Mouse (Mus musculus) MEL (cell line): ENCODE measurements around the gene Cyth3. TPM values are rescaled to one million over a fixed set of nuclear protein-coding genes. Genes with fewer than 3 reads are reported as not detected.

Experiments
- DNase-seq: peaks from one replicate; pipeline ENCODE4 v3.0.0; 2011; ENCODE audit warnings: low read depth, low spot score
- H3K27ac ChIP-seq: 2 replicates; pipeline ENCODE4 v1.5.1; 2012; ENCODE audit warnings: low read depth, mild to moderate bottlenecking, control low read depth, low read length, moderate library complexity; ENCODE audit not compliant: control insufficient read depth
- H3K27me3 ChIP-seq, 2 experiments: fragments of 150-350 bp in 1 of 2; sonication (generic) in 1 of 2; 2 replicates each; pipeline ENCODE4 v1.6.1; 2012; ENCODE audit warnings: low read length in 2 of 2, mild to moderate bottlenecking in 2 of 2, improper control_type of control experiment in 1 of 2, moderate library complexity in 1 of 2; ENCODE audit not compliant: insufficient read depth in 2 of 2, control insufficient read depth in 1 of 2
- H3K36me3 ChIP-seq, 2 experiments: 2 replicates each; pipeline ENCODE4 v1.6.1; 2012 to 2014; ENCODE audit warnings: low read length in 2 of 2, improper control_type of control experiment in 1 of 2, inconsistent platforms in 1 of 2, mild to moderate bottlenecking in 1 of 2; ENCODE audit not compliant: insufficient read depth in 2 of 2, control insufficient read depth in 1 of 2
- H3K4me1 ChIP-seq, 2 experiments: fragments of 150-350 bp in 1 of 2; sonication (generic) in 1 of 2; 2 replicates each; pipeline ENCODE4 v1.6.1; 2012; ENCODE audit warnings: low read length in 2 of 2, improper control_type of control experiment in 1 of 2, mild to moderate bottlenecking in 1 of 2; ENCODE audit not compliant: insufficient read depth in 2 of 2, control insufficient read depth in 1 of 2
- H3K4me3 ChIP-seq, 2 experiments: fragments of 150-350 bp in 1 of 2; sonication (generic) in 1 of 2; 2 replicates each; pipeline ENCODE4 v1.5.1; 2012; ENCODE audit warnings: low read depth in 2 of 2, low read length in 2 of 2, mild to moderate bottlenecking in 2 of 2, moderate library complexity in 2 of 2, control low read depth in 1 of 2, improper control_type of control experiment in 1 of 2; ENCODE audit not compliant: control insufficient read depth in 1 of 2, insufficient read depth in 1 of 2
- H3K79me2 ChIP-seq: 2 replicates; pipeline ENCODE4 v1.6.1; 2012; ENCODE audit warnings: mild to moderate bottlenecking, low read length, moderate library complexity; ENCODE audit not compliant: control insufficient read depth, poor library complexity, insufficient read depth
- H3K9ac ChIP-seq: 2 replicates; pipeline ENCODE4 v1.6.1; 2012; ENCODE audit warnings: low read depth, mild to moderate bottlenecking, control low read depth, low read length, moderate library complexity; ENCODE audit not compliant: control insufficient read depth, poor library complexity, severe bottlenecking
- H3K9me3 ChIP-seq: fragments of 150-350 bp; sonication (generic); replicated peaks from 2 replicates; pipeline ENCODE4 v1.6.1; 2012; ENCODE audit warnings: mild to moderate bottlenecking, low read length, improper control_type of control experiment, moderate library complexity; ENCODE audit not compliant: insufficient read depth
- BHLHE40 ChIP-seq: IDR thresholded peaks from 2 replicates; pipeline ENCODE4 v1.6.1; 2012; ENCODE audit warnings: low read depth, mild to moderate bottlenecking, inconsistent platforms, low read length, improper control_type of control experiment, borderline replicate concordance
- CHD1 ChIP-seq: IDR thresholded peaks from 2 replicates; pipeline ENCODE4 v1.6.1; 2012; ENCODE audit warnings: low read depth, mild to moderate bottlenecking, inconsistent platforms, low read length, improper control_type of control experiment
- CHD2 ChIP-seq: IDR thresholded peaks from 2 replicates; pipeline ENCODE4 v1.6.1; 2011; ENCODE audit warnings: low read length, improper control_type of control experiment
- GATA1 ChIP-seq: IDR thresholded peaks from 2 replicates; pipeline ENCODE4 v1.6.1; 2011; ENCODE audit warnings: low read depth, low read length, improper control_type of control experiment
- HCFC1 ChIP-seq: IDR thresholded peaks from 2 replicates; pipeline ENCODE4 v1.6.1; 2012; ENCODE audit warnings: low read depth, mild to moderate bottlenecking, inconsistent platforms, low read length, improper control_type of control experiment, moderate library complexity
- KAT2A ChIP-seq: conservative IDR thresholded peaks from 2 replicates; pipeline ENCODE4 v1.6.1; 2012; ENCODE audit warnings: low read depth, low read length, improper control_type of control experiment, inconsistent platforms
- MAZ ChIP-seq: IDR thresholded peaks from 2 replicates; pipeline ENCODE4 v1.6.1; 2012; ENCODE audit warnings: low read depth, mild to moderate bottlenecking, inconsistent platforms, low read length, improper control_type of control experiment
- NRF1 ChIP-seq: IDR thresholded peaks from 2 replicates; pipeline ENCODE4 v1.6.1; 2014; ENCODE audit warnings: low read depth, mild to moderate bottlenecking, inconsistent platforms, low read length, improper control_type of control experiment, moderate library complexity; ENCODE audit not compliant: poor library complexity, insufficient read depth, severe bottlenecking
- POLR2AphosphoS2 ChIP-seq: IDR thresholded peaks from 2 replicates; pipeline ENCODE4 v1.6.1; 2011; ENCODE audit warnings: low read length, improper control_type of control experiment
- POLR2AphosphoS5 ChIP-seq: IDR thresholded peaks from 2 replicates; pipeline ENCODE4 v1.6.1; 2012; ENCODE audit warnings: low read depth, borderline replicate concordance, mild to moderate bottlenecking, inconsistent platforms, low read length, moderate library complexity, mixed read lengths
- RAD21 ChIP-seq: IDR thresholded peaks from 2 replicates; pipeline ENCODE4 v1.6.1; 2011; ENCODE audit warnings: mild to moderate bottlenecking, low read depth, low read length, improper control_type of control experiment
- SMC3 ChIP-seq: IDR thresholded peaks from 2 replicates; pipeline ENCODE4 v1.6.1; 2011; ENCODE audit warnings: low read depth, low read length, improper control_type of control experiment
- TAL1 ChIP-seq: IDR thresholded peaks from 2 replicates; pipeline ENCODE4 v1.6.1; 2012; ENCODE audit warnings: mild to moderate bottlenecking, inconsistent platforms, low read length, moderate library complexity, mixed read lengths
- TBP ChIP-seq: IDR thresholded peaks from 2 replicates; pipeline ENCODE4 v1.8.0; 2011; ENCODE audit warnings: low read depth, low read length, improper control_type of control experiment
- USF1 ChIP-seq: IDR thresholded peaks from 2 replicates; pipeline ENCODE4 v1.6.1; 2014; ENCODE audit warnings: low read depth, mild to moderate bottlenecking, inconsistent platforms, low read length, improper control_type of control experiment, moderate library complexity
- ZC3H11A ChIP-seq: IDR thresholded peaks from 2 replicates; pipeline ENCODE4 v1.6.1; 2012; ENCODE audit warnings: low read depth, mild to moderate bottlenecking, inconsistent platforms, low read length, improper control_type of control experiment
- ZMIZ1 ChIP-seq: IDR thresholded peaks from 2 replicates; pipeline ENCODE4 v1.6.1; 2012; ENCODE audit warnings: low read depth, mild to moderate bottlenecking, inconsistent platforms, low read length, improper control_type of control experiment, moderate library complexity
- ZNF384 ChIP-seq: IDR thresholded peaks from 2 replicates; pipeline ENCODE4 v1.6.1; 2012; ENCODE audit warnings: low read depth, mild to moderate bottlenecking, inconsistent platforms, low read length, improper control_type of control experiment
- polyA plus RNA-seq, 2 experiments: library from polyadenylated mRNA; stranded (reverse) in 1 of 2; unstranded in 1 of 2; fragments of >175 nt in 1 of 2; fragments of >200 nt in 1 of 2; gene quantifications; 2 replicates each; pipeline versions ENCODE4 v1.2.1 to v1.2.4; 2012; ENCODE audit warnings: low replicate concordance in 2 of 2, low read depth in 1 of 2; ENCODE audit not compliant: insufficient read length in 2 of 2, insufficient read depth in 1 of 2, missing spikeins in 1 of 2
- total RNA-seq: library from RNA; depleted of rRNA; stranded (reverse); fragments of 300-350 nt; gene quantifications from 2 replicates; pipeline ENCODE4 v1.2.3, GENCODE M21; 2012

Gene Cyth3
- total and polyA plus RNA-seq, 3 experiments, result 41.1 to 44.9 TPM; not detected in 1

DNA sequence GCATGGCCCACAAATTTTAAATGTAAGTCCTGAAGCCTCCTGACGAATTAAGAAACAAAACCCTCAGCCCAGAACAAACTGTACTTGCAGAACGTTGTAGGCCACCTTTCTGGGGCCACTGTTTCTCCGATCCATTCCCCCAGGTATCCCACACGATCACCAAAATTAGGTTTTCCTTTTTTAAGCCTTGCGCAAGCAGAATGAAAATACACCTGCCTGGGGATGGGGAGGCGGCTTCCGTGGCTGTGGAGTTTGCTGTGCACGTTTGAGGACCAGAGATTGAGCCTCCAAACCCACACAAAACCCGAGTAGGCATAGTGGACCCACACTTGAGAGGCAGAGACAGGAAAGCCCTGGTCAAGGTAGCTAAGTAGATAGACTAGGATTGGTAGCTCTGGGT, 68.1 kb downstream of the Cyth3 start:
- H3K36me3 ChIP-seq, result peaks cover 0 to 6% of the 10 kb centered on the region in 2 experiments; a peak in 2 of 4 replicates
- DNase-seq, result no peak
- H3K27ac ChIP-seq, result no peak overlapping the region
- no peak overlapping the region for H3K9ac ChIP-seq
- no peaks in the 10 kb centered on the region for H3K9me3 ChIP-seq
- no peaks in the 10 kb centered on the region for H3K4me1 ChIP-seq
- TF ChIP-seq HCFC1 (no peak), NRF1 (no peak), ZMIZ1 (no peak), USF1 (no peak), BHLHE40 (no peak), CHD2 (no peak), ZC3H11A (no peak), TAL1 (no peak), RAD21 (no peak), GATA1 (no peak), MAZ (no peak), ZNF384 (no peak), KAT2A (no peak)
- no peaks in the 10 kb centered on the region for H3K79me2 ChIP-seq
- no peak overlapping the region for H3K4me3 ChIP-seq
- no peaks in the 10 kb centered on the region for H3K27me3 ChIP-seq

GRCm38 (mm10) chr5:143690926-143691325, 68.7 kb downstream of the Cyth3 start:
- no peaks in the 10 kb centered on the region for H3K4me1 ChIP-seq
- no peak for TF ChIP-seq TBP
- TF ChIP-seq SMC3, result no peak
- TF ChIP-seq ZC3H11A, result no peak
- no peak for TF ChIP-seq POLR2AphosphoS2
- TF ChIP-seq CHD1, result no peak
- TF ChIP-seq POLR2AphosphoS5, result no peak
- no peak for DNase-seq
- H3K4me3 ChIP-seq, result no peak overlapping the region
- H3K36me3 ChIP-seq, result peaks cover 0 to 6% of the 10 kb centered on the region in 2 experiments; a peak in 2 of 4 replicates
- no peaks in the 10 kb centered on the region for H3K9me3 ChIP-seq
- no peak overlapping the region for H3K9ac ChIP-seq
- H3K79me2 ChIP-seq, result no peaks in the 10 kb centered on the region
- no peak overlapping the region for H3K27ac ChIP-seq
- no peaks in the 10 kb centered on the region for H3K27me3 ChIP-seq
